Mouse (Mus musculus) layer of hippocampus, adult 11-12 months (tissue): Measurements from ENCODE around the gene Grm1.

Experiments used
- DNase-seq: peaks from one replicate; pipeline ENCODE4 v3.0.0; 2022; ENCODE audit warnings: low spot score

The Grm1 gene

GRCm38 (mm10) chr10:10831141-10831540, 251.0 kb downstream of the Grm1 start:
- DNase-seq, result peak; percentile 29

- no peak for DNase-seq
These were observed 254.8 kb downstream of the Grm1 start for GRCm38 (mm10) chr10:10827308-10827707.

GRCm38 (mm10) chr10:10818061-10818460, 264.1 kb downstream of the Grm1 start:
- DNase-seq, result no peak

GRCm38 (mm10) chr10:10814631-10815216, 267.4 kb downstream of the Grm1 start:
- DNase-seq, result no peak

- DNase-seq, result peak; percentile 41
These were observed 269.1 kb downstream of the Grm1 start for GRCm38 (mm10) chr10:10812750-10813711.

GRCm38 (mm10) chr10:10809777-10810176, 272.4 kb downstream of the Grm1 start:
- no peak for DNase-seq

GRCm38 (mm10) chr10:10795321-10795720, 286.8 kb downstream of the Grm1 start:
- no peak for DNase-seq

- DNase-seq, result no peak
These were observed 291.7 kb downstream of the Grm1 start for GRCm38 (mm10) chr10:10790458-10790857.

- no peak for DNase-seq
These were observed 292.2 kb downstream of the Grm1 start for GRCm38 (mm10) chr10:10789967-10790366.

GRCm38 (mm10) chr10:10787906-10788416, 294.2 kb downstream of the Grm1 start:
- DNase-seq, result no peak

GRCm38 (mm10) chr10:10785122-10785521, 297.0 kb downstream of the Grm1 start:
- no peak for DNase-seq

- no peak for DNase-seq
These were observed 307.3 kb downstream of the Grm1 start for GRCm38 (mm10) chr10:10774827-10775226.

GRCm38 (mm10) chr10:10763015-10763414, 319.1 kb downstream of the Grm1 start:
- no peak for DNase-seq

GRCm38 (mm10) chr10:10761274-10761673, 320.9 kb downstream of the Grm1 start:
- no peak for DNase-seq

- no peak for DNase-seq
These were observed 321.4 kb downstream of the Grm1 start for GRCm38 (mm10) chr10:10760801-10761200.

- peak; percentile 17 for DNase-seq
These were observed 331.1 kb downstream of the Grm1 start for GRCm38 (mm10) chr10:10751033-10751432.

- no peak for DNase-seq
These were observed 338.1 kb downstream of the Grm1 start for GRCm38 (mm10) chr10:10744097-10744496.

- DNase-seq, result no peak
These were observed 340.0 kb downstream of the Grm1 start for GRCm38 (mm10) chr10:10742172-10742571.

- no peak for DNase-seq
These were observed 340.8 kb downstream of the Grm1 start for GRCm38 (mm10) chr10:10741314-10741713.

- no peak for DNase-seq
These were observed 341.4 kb downstream of the Grm1 start for GRCm38 (mm10) chr10:10740729-10741128.

- DNase-seq, result peak; percentile 69
These were observed 345.0 kb downstream of the Grm1 start for GRCm38 (mm10) chr10:10737041-10737681.

GRCm38 (mm10) chr10:10734561-10734960, 347.6 kb downstream of the Grm1 start:
- no peak for DNase-seq

GRCm38 (mm10) chr10:10733092-10733491, 349.1 kb downstream of the Grm1 start:
- no peak for DNase-seq
